Mouse (Mus musculus) kidney, adult 2 months (tissue): ENCODE measurements around the gene Tmem104. TPM values are rescaled to one million over a fixed set of nuclear protein-coding genes. Genes with fewer than 3 reads are reported as not detected.

Experiments used
- DNase-seq: peaks from one replicate; pipeline ENCODE4 v3.0.0; 2021
- H3K27ac ChIP-seq: fragments of 200-500 bp; 2 replicates; pipeline ENCODE4 v1.5.1; 2012; ENCODE audit warnings: low read depth, low read length, control low read depth, inconsistent platforms; ENCODE audit not compliant: insufficient read depth
- H3K27me3 ChIP-seq: fragments of 200-500 bp; replicated peaks from 2 replicates; pipeline ENCODE4 v1.6.1; 2012; ENCODE audit warnings: mild to moderate bottlenecking, moderate library complexity, low read length, inconsistent platforms; ENCODE audit not compliant: control insufficient read depth, insufficient read depth
- H3K36me3 ChIP-seq: fragments of 200-500 bp; 2 replicates; pipeline ENCODE4 v1.6.1; 2012; ENCODE audit warnings: mild to moderate bottlenecking, moderate library complexity, low read length, inconsistent platforms; ENCODE audit not compliant: control insufficient read depth, insufficient read depth
- H3K4me1 ChIP-seq: fragments of 200-500 bp; 2 replicates; pipeline ENCODE4 v1.6.1; 2011; ENCODE audit warnings: low read length; ENCODE audit not compliant: control insufficient read depth, insufficient read depth
- H3K4me3 ChIP-seq: fragments of 200-500 bp; 2 replicates; pipeline ENCODE4 v1.5.1; 2011; ENCODE audit warnings: mild to moderate bottlenecking, low read depth, low read length, control low read depth; ENCODE audit not compliant: insufficient read depth
- CTCF ChIP-seq: fragments of 200-500 bp; conservative IDR thresholded peaks from 2 replicates; pipeline ENCODE4 v1.5.1; 2011; ENCODE audit warnings: low read depth, mild to moderate bottlenecking, control low read depth, low read length, moderate library complexity, mixed read lengths; ENCODE audit not compliant: insufficient read depth, insufficient read length
- POLR2A ChIP-seq: fragments of 200-500 bp; IDR thresholded peaks from one replicate; pipeline ENCODE4 v1.6.1; 2011; ENCODE audit warnings: low read depth, low read length, control low read depth
- WGBS: fragments of 180-500 bp; shearing (Covaris S2); methylation state at CpG from one replicate; pipeline ENCODE4 v1.1.7; 2018; 5-methylcytosine and 5-hydroxymethylcytosine counted together
- polyA plus RNA-seq: library from polyadenylated mRNA; depleted of rRNA; stranded (reverse); fragments of >200 nt; gene quantifications from 2 replicates; pipeline ENCODE4 v1.2.3, GENCODE M21; 2012

Tmem104 gene
- polyA plus RNA-seq, 1 experiment: 14.8 TPM

GRCm38 (mm10) chr11:115251258-115251657, 64.0 kb downstream of the Tmem104 start:
- WGBS: 68% methylated on average over 3 of the region's 3 CpGs
- Histone ChIP-seq H3K27ac (no peak overlapping the region), H3K4me1 (peaks cover 4% of the 10 kb centered on the region; the same call in 1 of the 2 replicates), H3K36me3 (no peaks in the 10 kb centered on the region), H3K27me3 (peaks cover 1% of the 10 kb centered on the region; the same call in 1 of the 2 replicates), H3K4me3 (no peak overlapping the region)
- DNase-seq: no peak
- TF ChIP-seq POLR2A: no peak
- no peak for TF ChIP-seq CTCF

- no peaks in the 10 kb centered on the region for H3K4me1 ChIP-seq
- 17% methylated on average over 59 of the region's 59 CpGs for WGBS
- TF ChIP-seq CTCF (no peak), POLR2A (no peak)
- H3K27me3 ChIP-seq: no peaks in the 10 kb centered on the region
- H3K27ac ChIP-seq: no peak overlapping the region
- no peaks in the 10 kb centered on the region for H3K36me3 ChIP-seq
- H3K4me3 ChIP-seq: no peak overlapping the region
- peak; percentile 37 for DNase-seq
These were observed 70.7 kb downstream of the Tmem104 start for GRCm38 (mm10) chr11:115257775-115258510.

GRCm38 (mm10) chr11:115259134-115259533, 71.8 kb downstream of the Tmem104 start:
- TF ChIP-seq POLR2A: no peak
- TF ChIP-seq CTCF: no peak
- Histone ChIP-seq H3K27me3 (no peaks in the 10 kb centered on the region), H3K4me1 (no peaks in the 10 kb centered on the region), H3K27ac (no peak overlapping the region), H3K4me3 (no peak overlapping the region), H3K36me3 (no peaks in the 10 kb centered on the region)
- WGBS: 61% methylated on average over 4 of the region's 4 CpGs
- DNase-seq: no peak

GRCm38 (mm10) chr11:115262954-115263353, 75.7 kb downstream of the Tmem104 start:
- Histone ChIP-seq H3K4me3 (no peak overlapping the region), H3K36me3 (no peaks in the 10 kb centered on the region), H3K27me3 (peaks cover 2% of the 10 kb centered on the region; the same call in 1 of the 2 replicates), H3K27ac (no peak overlapping the region), H3K4me1 (no peaks in the 10 kb centered on the region)
- TF ChIP-seq CTCF (no peak), POLR2A (no peak)
- DNase-seq: no peak
- WGBS: 85% methylated on average over 11 of the region's 11 CpGs

GRCm38 (mm10) chr11:115264136-115264861, 77.0 kb downstream of the Tmem104 start:
- H3K4me3 ChIP-seq: no peak overlapping the region
- H3K27ac ChIP-seq: no peak overlapping the region
- TF ChIP-seq POLR2A (no peak), CTCF (no peak)
- peaks cover 2% of the 10 kb centered on the region; the same call in 1 of the 2 replicates for H3K27me3 ChIP-seq
- H3K36me3 ChIP-seq: no peaks in the 10 kb centered on the region
- H3K4me1 ChIP-seq: no peaks in the 10 kb centered on the region
- 75% methylated on average over 7 of the region's 7 CpGs for WGBS
- DNase-seq: no peak

- Histone ChIP-seq H3K36me3 (no peaks in the 10 kb centered on the region), H3K4me3 (no peak overlapping the region), H3K4me1 (no peaks in the 10 kb centered on the region), H3K27me3 (peaks cover 2% of the 10 kb centered on the region; the same call in 1 of the 2 replicates), H3K27ac (no peak overlapping the region)
- peak; percentile 40 for TF ChIP-seq CTCF
- TF ChIP-seq POLR2A: no peak
- no peak for DNase-seq
- WGBS: 11% methylated on average over 39 of the region's 39 CpGs
These were observed 77.8 kb downstream of the Tmem104 start for GRCm38 (mm10) chr11:115264862-115265668.
